Mouse (Mus musculus): ENCODE results near the gene Ubtd1. TPM values are rescaled to one million over a fixed set of nuclear protein-coding genes. Genes with fewer than 3 reads are reported as not detected.

Ubtd1 gene
- total RNA-seq, 2 experiments from 2014 or later: 21.6 to 22.4 TPM

- no peak for DNase-seq (ENCODE audit: low spot score in 2 of 2)
Observed at GRCm38 (mm10) chr19:41992971-41993370, 11.4 kb downstream of the Ubtd1 start.

GRCm38 (mm10) chr19:41993484-41993883 lies 11.9 kb downstream of the Ubtd1 start:
- peak; percentile 24 to 52 for DNase-seq (ENCODE audit: low spot score in 2 of 2)

GRCm38 (mm10) chr19:41994023-41994422 lies 12.5 kb downstream of the Ubtd1 start:
- no peak for DNase-seq (ENCODE audit: low spot score in 2 of 2)

GRCm38 (mm10) chr19:41995483-41995882 lies 13.9 kb downstream of the Ubtd1 start:
- no peak for DNase-seq (ENCODE audit: low spot score in 2 of 2)

GRCm38 (mm10) chr19:41997090-41997489 lies 15.5 kb downstream of the Ubtd1 start:
- no peak for DNase-seq (ENCODE audit: low spot score in 2 of 2)

GRCm38 (mm10) chr19:41998770-41999548 lies 17.4 kb downstream of the Ubtd1 start:
- DNase-seq (ENCODE audit: low spot score in 2 of 2): no peak

- DNase-seq (ENCODE audit: low spot score in 2 of 2): no peak
Observed at GRCm38 (mm10) chr19:41999688-42000283, 18.2 kb downstream of the Ubtd1 start.

- DNase-seq (ENCODE audit: low spot score in 2 of 2): no peak
Observed at GRCm38 (mm10) chr19:42000446-42000958, 18.9 kb downstream of the Ubtd1 start.

- DNase-seq (ENCODE audit: low spot score in 2 of 2): no peak
Observed at GRCm38 (mm10) chr19:42001253-42001980, 19.9 kb downstream of the Ubtd1 start.

- DNase-seq (ENCODE audit: low spot score in 2 of 2): no peak
Observed at GRCm38 (mm10) chr19:42004258-42004657, 22.7 kb downstream of the Ubtd1 start.

GRCm38 (mm10) chr19:42005616-42006015 lies 24.1 kb downstream of the Ubtd1 start:
- DNase-seq (ENCODE audit: low spot score in 2 of 2): no peak

- DNase-seq (ENCODE audit: low spot score in 2 of 2): no peak
Observed at GRCm38 (mm10) chr19:42006568-42006967, 25.0 kb downstream of the Ubtd1 start.

- DNase-seq (ENCODE audit: low spot score in 2 of 2): no peak
Observed at GRCm38 (mm10) chr19:42008586-42008985, 27.0 kb downstream of the Ubtd1 start.

- no peak for DNase-seq (ENCODE audit: low spot score in 2 of 2)
Observed at GRCm38 (mm10) chr19:42009067-42009466, 27.5 kb downstream of the Ubtd1 start.

- DNase-seq (ENCODE audit: low spot score in 2 of 2): no peak
Observed at GRCm38 (mm10) chr19:42010436-42010835, 28.9 kb downstream of the Ubtd1 start.

GRCm38 (mm10) chr19:42011123-42011522 lies 29.6 kb downstream of the Ubtd1 start:
- no peak for DNase-seq (ENCODE audit: low spot score in 2 of 2)

- DNase-seq (ENCODE audit: low spot score in 2 of 2): no peak
Observed at GRCm38 (mm10) chr19:42014231-42014825, 32.8 kb downstream of the Ubtd1 start.

GRCm38 (mm10) chr19:42015001-42015400 lies 33.4 kb downstream of the Ubtd1 start:
- DNase-seq (ENCODE audit: low spot score in 2 of 2): no peak

GRCm38 (mm10) chr19:42016251-42016650 lies 34.7 kb downstream of the Ubtd1 start:
- DNase-seq (ENCODE audit: low spot score in 2 of 2): no peak

GRCm38 (mm10) chr19:42016840-42017239 lies 35.3 kb downstream of the Ubtd1 start:
- no peak for DNase-seq (ENCODE audit: low spot score in 2 of 2)
